Mouse (Mus musculus) frontal cortex, postnatal 36 days (tissue): ENCODE measurements around the gene Snrpg.
"Not testable (repeated sequence)": the region's sequence is repeated elsewhere in the genome, so short reads cannot be mapped to it uniquely, and the experiment has no call there.

Experiments used
- DNase-seq, 2 experiments: peaks; one replicate each; pipeline ENCODE4 v3.0.0; 2022; ENCODE audit warnings: low spot score in 2 of 2

Snrpg gene

GRCm38 (mm10) chr6:86370764-86371339 is at the start of gene Snrpg:
Gene Snrpg (plus strand): TSS chr6:86371304.
- no peak for DNase-seq

- peak in 1 of 2 experiments; percentile 32 for DNase-seq
These were observed 49.0 kb upstream of the Snrpg start for GRCm38 (mm10) chr6:86322031-86322563.

GRCm38 (mm10) chr6:86322991-86323390 is 48.1 kb upstream of the Snrpg start:
- no peak for DNase-seq

DNA sequence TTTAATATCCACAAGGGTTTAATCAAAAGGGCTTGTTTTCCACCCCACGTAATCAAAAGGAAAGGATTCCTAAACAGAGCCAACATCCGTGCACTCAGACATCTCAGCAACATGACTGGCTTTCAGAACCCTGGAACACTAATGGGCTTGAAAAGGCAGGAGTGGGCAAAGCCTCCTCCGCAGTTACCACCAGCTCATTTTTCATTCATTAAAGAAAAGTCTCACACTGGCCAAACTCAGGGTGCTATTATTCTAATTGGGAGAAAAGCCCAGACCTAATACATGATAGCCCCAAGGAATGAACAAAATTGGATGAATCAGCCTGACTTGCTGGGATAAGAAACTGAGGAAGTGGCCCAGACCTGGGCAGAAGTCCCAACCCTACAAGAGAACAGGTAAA is 46.7 kb upstream of the Snrpg start:
- no peak for DNase-seq

- DNase-seq: peak in 1 of 2 experiments; percentile 8
These were observed 45.5 kb upstream of the Snrpg start for GRCm38 (mm10) chr6:86325646-86326045.

- DNase-seq: no peak
These were observed 44.2 kb upstream of the Snrpg start for GRCm38 (mm10) chr6:86326866-86327265.

DNA sequence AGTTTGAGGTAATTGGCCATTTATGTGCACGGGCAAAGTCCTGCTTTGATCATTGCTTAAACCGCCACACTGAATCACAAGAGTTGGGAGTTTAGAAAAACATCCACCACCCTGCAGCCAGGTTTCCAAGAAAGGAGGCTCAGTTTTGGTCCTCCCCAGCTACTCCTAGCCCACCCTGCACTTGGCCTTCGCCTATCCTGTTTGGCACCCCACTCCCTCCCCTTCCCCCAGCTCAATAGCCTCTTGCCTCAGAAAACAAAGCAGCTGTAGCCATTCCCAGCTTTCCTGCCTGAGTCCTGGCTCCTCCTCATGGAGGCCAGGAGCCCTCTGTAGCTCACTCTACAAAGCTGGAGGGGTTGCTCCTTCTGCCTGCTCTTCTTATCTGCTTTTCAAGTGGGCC is 42.7 kb upstream of the Snrpg start:
- no peak for DNase-seq

DNA sequence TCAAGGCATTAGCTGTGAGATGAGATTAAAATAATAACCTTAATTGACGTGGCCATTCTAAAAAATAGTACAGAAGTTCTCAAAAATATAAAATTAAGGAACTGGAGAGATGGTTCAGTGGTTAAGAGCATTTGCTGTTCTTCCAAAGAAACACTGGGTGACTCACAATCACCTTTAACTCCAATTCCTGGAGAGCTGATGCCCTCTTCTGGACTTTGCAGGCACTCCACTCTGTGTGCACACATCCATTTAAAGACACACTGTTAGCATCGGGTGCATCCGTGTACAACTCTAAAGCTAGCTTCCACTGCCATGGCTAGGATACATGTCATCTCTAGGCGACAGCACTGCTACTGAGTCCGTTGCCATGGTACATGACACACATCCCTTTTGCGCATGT is 41.2 kb upstream of the Snrpg start:
- no peak for DNase-seq

DNA sequence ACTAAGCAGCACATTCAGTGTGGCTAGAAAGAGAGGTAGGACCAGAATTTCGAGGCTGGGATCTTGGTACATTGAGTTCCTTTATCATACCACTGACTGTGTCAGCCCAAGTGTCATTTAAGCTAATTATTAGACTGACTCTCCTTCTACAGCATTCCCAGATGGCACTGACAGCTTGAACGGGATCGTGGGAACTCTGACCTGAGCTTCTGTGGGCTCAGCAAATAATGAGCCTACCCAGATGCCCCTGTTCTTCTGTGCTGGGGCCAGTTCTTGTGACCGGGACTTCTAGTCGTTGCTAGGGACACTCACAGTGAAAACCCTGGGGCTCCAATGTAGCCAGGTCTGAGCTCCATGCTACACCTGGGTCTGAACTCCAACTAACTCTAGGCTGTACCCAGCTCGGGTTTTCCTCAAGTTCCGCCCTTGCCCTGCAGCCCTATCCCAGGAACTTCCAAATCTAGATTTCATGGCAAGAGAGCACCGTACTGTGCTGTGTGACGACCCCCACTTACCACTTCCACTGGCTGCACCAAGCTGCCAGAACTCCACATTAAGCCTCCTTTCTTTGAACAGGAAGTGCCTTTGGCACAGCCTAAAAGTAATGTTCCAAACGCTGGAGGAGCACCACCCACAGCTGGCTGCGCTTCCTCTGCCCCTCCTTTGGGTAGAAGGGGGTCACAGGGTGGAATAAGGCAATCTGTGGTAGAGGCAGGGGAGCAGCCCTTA is 35.8 kb upstream of the Snrpg start:
- no peak for DNase-seq

GRCm38 (mm10) chr6:86335860-86336259 is 35.2 kb upstream of the Snrpg start:
- DNase-seq: no peak

DNA sequence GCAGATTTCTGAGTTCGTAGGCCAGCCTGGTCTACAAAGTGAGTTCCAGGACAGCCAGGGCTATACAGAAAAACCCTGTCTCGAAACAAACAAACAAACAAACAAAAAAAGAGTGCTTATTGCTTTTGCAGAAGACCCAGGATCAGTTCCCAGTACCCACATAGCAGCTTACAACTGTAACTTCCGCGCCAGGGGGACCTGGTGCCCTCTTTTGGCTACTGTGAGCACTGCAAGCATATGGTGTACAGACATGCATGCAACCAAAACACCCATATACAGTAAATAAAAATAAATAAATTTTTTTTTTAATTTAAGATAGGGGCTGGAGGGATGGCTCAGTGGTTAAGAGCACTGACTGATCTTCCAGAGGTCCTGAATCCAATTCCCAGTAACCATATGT is 34.8 kb upstream of the Snrpg start:
- DNase-seq: not testable (repeated sequence)

DNA sequence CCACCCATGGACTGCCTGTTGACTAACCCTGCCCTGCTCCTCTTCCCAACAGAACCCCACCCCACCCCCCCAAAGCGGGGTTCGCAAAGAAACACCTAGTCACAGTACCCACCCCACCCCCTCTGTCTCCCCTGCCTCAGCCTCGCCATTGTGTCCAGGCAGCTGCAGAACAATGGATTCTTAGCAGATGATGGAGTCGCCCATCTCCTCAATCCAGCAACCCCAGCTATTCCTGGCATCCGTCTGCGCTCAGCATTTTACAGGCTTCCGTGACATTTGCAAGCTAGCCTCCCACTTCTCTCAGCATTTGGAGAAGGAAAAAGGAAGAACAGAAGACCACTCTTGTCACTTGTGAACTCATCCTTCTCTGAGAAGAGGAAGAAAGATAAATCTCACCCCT is 27.4 kb upstream of the Snrpg start:
- DNase-seq: peak in 1 of 2 experiments; percentile 37

DNA sequence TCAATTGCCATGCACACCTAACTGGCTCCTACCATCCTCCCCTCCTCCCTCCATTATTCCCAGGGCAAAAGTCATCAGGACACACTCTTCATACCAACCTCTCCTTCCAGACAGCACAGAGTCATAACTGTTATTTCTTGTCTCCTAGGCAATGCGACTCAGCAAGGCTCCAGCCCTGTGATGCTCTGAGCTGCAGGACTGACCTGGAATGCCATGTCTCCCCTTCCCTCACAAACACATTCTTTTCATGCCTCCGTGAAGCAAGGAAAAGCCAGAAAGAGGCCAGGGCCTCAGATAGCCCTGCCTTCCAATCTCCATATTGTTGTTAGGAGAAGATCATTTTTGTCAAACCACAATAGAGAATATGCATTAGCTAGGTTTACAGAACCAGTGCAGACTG is 25.0 kb upstream of the Snrpg start:
- no peak for DNase-seq

GRCm38 (mm10) chr6:86349257-86349656 is 21.8 kb upstream of the Snrpg start:
- no peak for DNase-seq

DNA sequence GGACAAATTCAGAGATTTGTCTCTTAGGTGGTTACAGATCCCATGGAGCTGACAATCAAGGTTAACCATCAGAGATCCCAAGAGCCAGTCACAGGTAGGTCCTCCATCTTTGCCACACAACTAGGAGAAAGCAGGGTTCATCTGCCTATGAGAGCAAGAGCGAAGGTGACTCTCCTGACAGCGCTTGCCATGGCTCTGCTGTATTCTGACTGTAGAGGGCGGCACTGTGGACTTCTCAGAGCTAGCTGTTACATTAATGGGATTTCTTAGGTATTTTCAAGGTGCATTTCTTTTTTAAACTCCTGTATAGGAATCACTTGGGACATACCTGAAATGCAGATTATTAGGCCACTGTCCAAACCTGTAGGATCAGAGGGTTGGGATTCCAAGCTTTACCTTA is 16.2 kb upstream of the Snrpg start:
- no peak for DNase-seq

- no peak for DNase-seq
These were observed 14.1 kb upstream of the Snrpg start for GRCm38 (mm10) chr6:86356956-86357355.

DNA sequence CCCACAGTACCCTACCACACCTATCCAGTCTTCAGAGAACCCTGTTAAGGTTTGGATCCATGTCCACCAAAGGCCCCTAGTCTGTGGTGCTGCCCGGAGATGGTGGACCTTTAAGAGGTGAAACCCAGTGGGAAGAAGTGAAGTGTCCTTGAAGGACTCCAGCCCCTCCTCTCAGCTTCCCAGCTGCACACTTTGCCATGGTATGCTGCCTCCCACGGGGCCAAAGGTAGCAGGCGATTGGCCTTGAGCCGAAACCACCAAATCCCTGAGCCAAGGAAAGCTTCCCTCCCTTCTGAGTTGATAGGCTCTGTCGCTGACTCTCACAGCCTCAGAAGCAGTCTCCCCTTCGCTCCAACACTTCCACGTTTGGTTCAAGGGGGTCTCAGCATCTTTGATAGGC is 10.4 kb upstream of the Snrpg start:
- DNase-seq: no peak

GRCm38 (mm10) chr6:86361373-86361772 is 9.7 kb upstream of the Snrpg start:
- no peak for DNase-seq

DNA sequence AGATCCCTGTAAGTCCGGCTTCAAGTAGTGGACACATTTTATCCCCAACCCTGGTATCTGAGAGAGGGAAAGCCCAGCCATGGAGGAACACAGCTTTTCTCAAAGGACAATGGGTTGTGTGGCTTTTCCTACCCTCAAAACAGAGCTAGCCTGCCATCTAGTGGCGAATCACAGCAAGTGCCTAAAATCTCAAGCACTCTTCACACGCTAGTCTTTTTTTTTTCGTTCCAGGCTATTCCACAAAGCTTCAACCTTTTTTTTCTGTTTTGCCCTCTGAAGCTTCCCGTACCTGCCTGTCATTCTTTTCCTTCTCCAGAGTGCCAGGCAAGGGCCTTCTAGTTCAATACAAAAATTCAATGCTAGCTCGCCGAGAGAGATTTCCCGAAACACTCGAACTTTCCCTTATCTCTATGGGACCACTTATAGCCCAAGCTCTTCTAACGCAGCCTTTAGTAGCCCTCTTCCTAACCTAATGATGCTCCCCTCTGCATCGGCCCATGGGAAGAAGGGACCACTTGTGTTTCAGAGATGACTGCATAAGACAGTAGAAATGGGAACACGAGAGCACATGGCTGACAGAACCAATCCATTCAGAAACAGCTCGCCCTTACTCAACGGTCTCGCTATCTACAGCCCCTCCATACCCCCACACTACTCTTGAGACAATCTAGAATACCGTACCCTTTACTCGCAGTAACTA is 6.5 kb upstream of the Snrpg start:
- DNase-seq: peak; percentile 72 to 83

- peak; percentile 89 to 91 for DNase-seq
These were observed 5.6 kb upstream of the Snrpg start, which contains the start of gene Fam136a for GRCm38 (mm10) chr6:86365371-86366124. Gene Fam136a (plus strand): TSS chr6:86365646.

GRCm38 (mm10) chr6:86366125-86366852 is 4.8 kb upstream of the Snrpg start:
- peak; percentile 14 to 34 for DNase-seq
